Mouse (Mus musculus) kidney, adult 9 months (tissue): ENCODE measurements around the gene Ms4a2.

ENCODE experiments used
- DNase-seq: peaks from one replicate; pipeline ENCODE4 v3.0.0; 2022

Ms4a2 gene

DNA sequence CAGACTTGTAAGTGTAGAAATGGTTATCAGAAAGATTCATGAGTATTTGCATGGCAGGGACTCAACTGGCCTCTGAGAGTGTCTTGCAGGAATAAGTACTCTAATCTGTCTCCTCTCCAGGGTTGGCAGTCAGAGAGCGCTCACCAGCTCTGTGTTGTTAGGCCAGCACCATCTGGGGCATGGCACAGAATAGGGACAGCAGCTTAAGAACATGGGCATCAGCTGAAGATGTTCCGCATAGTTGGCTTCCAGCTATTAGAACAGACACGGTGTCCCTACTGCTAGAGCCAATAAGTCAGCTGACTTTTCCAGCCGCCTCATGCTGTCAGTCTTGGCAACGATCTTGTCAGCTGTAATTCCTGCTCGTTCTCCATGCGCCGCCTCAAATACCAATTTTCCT is 48.6 kb downstream of the Ms4a2 start:
- peak; percentile 11 for DNase-seq
